Mouse (Mus musculus) spleen, postnatal 14 days (tissue): ENCODE measurements around the gene Palm3.
A peak's percentile ranks its signal among the peaks of the same experiment; 100 is the strongest.
"Not testable (repeated sequence)": the region's sequence is repeated elsewhere in the genome, so short reads cannot be mapped to it uniquely, and the experiment has no call there.

Source experiments
- DNase-seq, 2 experiments: peaks; one replicate each; pipeline ENCODE4 v3.0.0; 2021 to 2022; ENCODE audit warnings: low spot score in 2 of 2

Palm3 gene

GRCm38 (mm10) chr8:84021096-84021495 lies at the start of gene Palm3:
Palm3 (plus strand) TSS chr8:84021471.
- no peak for DNase-seq

DNA sequence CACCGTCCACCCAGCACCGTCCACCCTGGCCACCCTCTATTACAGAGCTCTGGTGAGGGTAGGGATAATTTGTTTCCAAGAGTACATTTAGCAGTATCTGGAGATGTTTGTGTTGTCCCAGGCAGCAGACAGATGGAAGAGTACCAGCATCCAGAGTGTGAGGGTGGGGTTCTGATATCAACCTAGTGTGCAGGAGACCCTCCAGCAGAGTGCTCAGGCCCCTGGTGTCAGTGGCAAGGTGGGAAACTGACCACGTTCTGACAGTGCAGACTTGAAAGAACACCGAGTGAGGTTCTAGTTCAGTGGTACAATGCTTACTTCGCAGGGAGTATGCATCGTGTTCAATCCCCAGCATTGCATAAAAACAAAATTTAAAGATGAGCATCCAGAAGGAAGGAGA lies 49.6 kb upstream of the Palm3 start:
- no peak for DNase-seq

DNA sequence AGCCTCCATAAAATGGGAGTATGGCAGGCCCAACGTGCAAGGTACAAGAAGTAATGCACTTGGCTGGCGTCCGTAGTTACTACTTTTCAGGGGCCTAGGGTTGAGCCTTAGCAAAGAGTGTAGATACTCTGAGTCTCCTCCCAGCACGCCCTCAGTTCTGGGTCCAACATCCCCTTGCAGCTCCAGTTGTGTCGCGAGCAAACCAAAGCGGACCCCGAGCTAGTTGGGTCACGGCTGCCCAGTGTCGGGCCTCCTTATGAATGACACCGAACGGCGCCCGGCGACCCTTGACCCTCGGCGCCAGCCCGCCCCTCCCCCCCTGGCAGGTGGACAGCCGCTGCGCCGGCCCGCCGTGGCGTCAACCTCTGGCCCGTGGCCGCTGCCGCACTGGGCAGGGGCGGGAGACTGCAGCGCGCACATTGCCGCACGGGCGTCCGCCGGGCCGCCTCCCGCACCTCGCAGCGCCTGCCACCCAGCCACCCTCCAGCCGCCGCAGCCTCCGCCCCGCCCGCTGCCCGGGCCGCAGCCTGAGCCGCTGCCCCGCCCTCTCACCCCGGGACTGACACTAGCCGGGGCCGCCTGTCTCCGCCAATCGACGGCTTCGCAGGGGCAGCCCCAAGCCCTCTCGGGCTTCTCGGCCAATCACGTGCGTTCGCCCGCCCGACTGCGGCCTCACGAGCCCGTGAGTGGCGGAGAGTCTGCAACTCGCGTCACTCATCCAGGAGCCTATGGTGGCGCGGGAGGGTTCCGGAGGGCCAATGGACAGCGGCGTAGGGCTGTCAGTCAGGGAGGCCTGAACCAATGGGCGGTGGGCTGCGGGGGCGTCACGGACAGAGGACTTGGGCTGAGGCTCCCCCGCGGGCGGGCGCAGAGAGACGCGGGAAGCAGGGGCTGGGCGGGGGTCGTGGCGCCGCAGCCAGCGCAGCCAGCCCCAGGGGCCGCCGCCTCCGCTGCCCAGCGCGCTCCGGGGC lies 48.8 kb upstream of the Palm3 start, which contains the start of gene Prkaca:
Gene Prkaca (plus strand): TSS at position 844 of the 971 bp plus-strand sequence.
- peak; percentile 94 to 95 for DNase-seq

- DNase-seq = no peak
Measured at GRCm38 (mm10) chr8:83973161-83974031, 47.9 kb upstream of the Palm3 start.

DNA sequence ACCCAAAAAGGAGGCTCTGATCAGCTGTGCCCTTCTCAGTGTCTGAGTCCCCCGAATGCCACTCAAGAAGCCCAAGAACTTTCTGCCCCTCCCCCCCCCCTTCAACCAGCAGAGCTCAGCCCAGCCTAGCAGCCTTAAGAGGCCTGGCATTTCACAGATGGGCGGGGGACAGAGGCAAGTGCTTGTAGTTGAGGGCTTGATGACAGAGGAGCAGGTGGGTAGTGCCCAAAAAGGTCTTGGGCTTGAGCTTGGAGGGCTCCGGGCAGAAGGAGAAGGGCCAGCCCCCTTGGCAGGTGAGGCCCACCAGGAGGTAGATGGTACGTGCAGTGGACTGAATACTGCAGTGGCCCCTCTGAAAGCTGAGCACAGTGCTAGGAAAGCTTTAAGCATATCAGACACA lies 46.8 kb upstream of the Palm3 start:
- DNase-seq = no peak

GRCm38 (mm10) chr8:83976101-83976630 lies 45.1 kb upstream of the Palm3 start:
- peak in 1 of 2 experiments; percentile 26 for DNase-seq

- DNase-seq = no peak
Measured at GRCm38 (mm10) chr8:83976779-83977350, 44.4 kb upstream of the Palm3 start.

DNA sequence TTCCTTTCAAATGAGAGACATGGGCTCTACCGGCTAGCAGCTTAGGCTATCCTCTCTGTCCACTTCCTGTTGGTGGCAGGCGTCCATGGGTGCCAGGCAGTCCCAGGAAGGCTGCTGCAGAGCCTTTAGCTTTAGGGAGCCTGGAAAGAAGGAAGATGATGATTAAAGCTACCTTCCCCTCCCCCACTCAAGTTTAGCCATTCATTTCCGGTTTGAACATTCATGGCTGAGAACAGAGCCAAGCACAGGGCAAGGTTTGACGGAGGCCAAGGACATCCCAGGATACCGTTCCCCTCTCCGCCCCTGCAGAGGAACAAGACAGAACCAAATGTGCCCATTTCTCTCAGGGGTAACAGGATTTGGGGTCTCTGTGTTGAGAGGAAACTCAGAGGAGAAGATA lies 43.6 kb upstream of the Palm3 start:
- no peak for DNase-seq

DNA sequence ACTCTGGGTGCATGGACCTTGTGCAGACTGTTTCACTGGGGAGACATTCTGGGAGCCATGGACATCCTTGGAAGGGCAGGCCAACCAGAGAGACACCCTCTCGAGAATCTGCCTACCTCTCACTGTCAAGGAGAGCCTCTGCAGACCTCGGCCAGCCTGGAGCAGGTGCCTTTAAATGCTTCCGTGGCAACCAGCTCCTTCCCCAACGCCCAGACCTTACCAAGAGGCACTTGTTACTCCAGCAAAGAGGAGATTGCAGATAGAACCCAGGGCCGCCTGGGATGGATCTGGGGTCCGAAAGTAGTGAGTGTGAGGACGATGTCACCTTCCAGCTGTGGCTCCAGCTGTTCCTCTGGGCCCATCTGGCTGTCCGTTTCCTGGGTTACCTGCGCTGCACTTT lies 43.1 kb upstream of the Palm3 start:
- DNase-seq = no peak

GRCm38 (mm10) chr8:83980250-83980649 lies 41.0 kb upstream of the Palm3 start:
- no peak for DNase-seq

- DNase-seq = no peak
Measured at GRCm38 (mm10) chr8:83980845-83981244, 40.4 kb upstream of the Palm3 start.

- no peak for DNase-seq
Measured at GRCm38 (mm10) chr8:83981533-83981932, 39.7 kb upstream of the Palm3 start.

- DNase-seq = no peak
Measured at GRCm38 (mm10) chr8:83982449-83982848, 38.8 kb upstream of the Palm3 start.

DNA sequence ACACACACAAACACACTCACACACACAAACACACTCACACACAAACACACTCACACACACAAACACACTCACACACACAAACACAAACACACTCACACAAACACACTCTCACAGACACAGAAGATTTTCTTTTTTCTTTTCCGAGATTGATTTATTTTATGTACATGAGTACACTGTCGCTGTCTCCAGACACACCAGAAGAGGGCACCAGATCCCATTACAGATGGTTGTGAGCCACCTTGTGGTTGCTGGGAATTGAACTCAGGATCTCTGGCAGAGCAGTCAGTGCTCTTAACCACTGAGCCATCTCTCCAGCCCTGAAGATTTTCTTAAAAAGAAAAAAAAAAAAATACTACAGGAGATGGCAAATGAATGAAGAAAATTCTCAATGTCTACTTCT lies 38.0 kb upstream of the Palm3 start:
- not testable (repeated sequence) for DNase-seq

- DNase-seq = no peak
Measured at GRCm38 (mm10) chr8:83989243-83989642, 32.0 kb upstream of the Palm3 start.

- no peak for DNase-seq
Measured at GRCm38 (mm10) chr8:83990170-83990569, 31.1 kb upstream of the Palm3 start.

- no peak for DNase-seq
Measured at GRCm38 (mm10) chr8:83992488-83992887, 28.8 kb upstream of the Palm3 start.

DNA sequence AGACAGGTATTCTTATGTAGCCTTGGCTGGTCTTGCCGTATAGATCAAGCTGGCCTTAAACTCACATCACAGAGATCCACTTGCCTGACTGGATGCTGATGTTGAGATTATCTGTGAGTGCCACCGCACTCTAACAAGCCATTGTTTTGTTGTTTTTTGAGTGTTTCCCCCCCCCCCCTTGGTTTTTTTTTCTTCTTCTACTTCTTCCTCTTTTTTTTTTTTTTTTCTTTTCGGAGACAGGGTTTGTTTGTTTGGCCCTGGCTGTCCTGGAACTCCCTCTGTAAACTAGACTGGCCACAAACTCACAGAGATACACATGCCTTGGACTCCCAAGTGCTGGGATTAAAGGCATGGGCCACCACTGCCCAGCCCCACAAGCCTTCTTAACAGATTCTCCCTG lies 27.2 kb upstream of the Palm3 start:
- no peak for DNase-seq

- no peak for DNase-seq
Measured at GRCm38 (mm10) chr8:83995973-83996372, 25.3 kb upstream of the Palm3 start.

GRCm38 (mm10) chr8:83996567-83997505 lies 24.4 kb upstream of the Palm3 start:
- DNase-seq = peak; percentile 73 to 74
